Mouse (Mus musculus) hindbrain, embryonic 12.5 days (tissue): ENCODE measurements at regions not wholly inside any gene's neighbourhood (a gene's known extent, or its start where the extent isn't known, plus 50 kb on each side); places are given as distances from the start of the nearest gene placed in this dataset.

Source experiments
- ATAC-seq: fragments of 200-750 bp; cut with Nextera tagmentation; 2 replicates; pipeline ENCODE4 v1.8.0; 2017; ENCODE audit warnings: moderate TSS enrichment; ENCODE audit not compliant: low FRiP score
- H3K27ac ChIP-seq: fragments of 300-500 bp; sonication (generic); 2 replicates; pipeline ENCODE4 v1.5.1; 2016; ENCODE audit warnings: mild to moderate bottlenecking
- H3K27me3 ChIP-seq: fragments of 300-500 bp; sonication (generic); 2 replicates; pipeline ENCODE4 v1.6.1; 2016; ENCODE audit warnings: mild to moderate bottlenecking
- H3K36me3 ChIP-seq: fragments of 300-500 bp; sonication (generic); 2 replicates; pipeline ENCODE4 v1.6.1; 2016; ENCODE audit warnings: mild to moderate bottlenecking
- H3K4me1 ChIP-seq: fragments of 300-500 bp; sonication (generic); 2 replicates; pipeline ENCODE4 v1.6.1; 2016
- H3K4me2 ChIP-seq: fragments of 300-500 bp; sonication (generic); replicated peaks from 2 replicates; pipeline ENCODE4 v1.6.1; 2016; ENCODE audit warnings: mild to moderate bottlenecking
- H3K4me3 ChIP-seq: fragments of 300-500 bp; sonication (generic); 2 replicates; pipeline ENCODE4 v1.5.1; 2016; ENCODE audit warnings: mild to moderate bottlenecking
- H3K9ac ChIP-seq: fragments of 300-500 bp; sonication (generic); 2 replicates; pipeline ENCODE4 v1.6.1; 2016; ENCODE audit warnings: mild to moderate bottlenecking, moderate library complexity
- H3K9me3 ChIP-seq: fragments of 300-500 bp; sonication (generic); replicated peaks from 2 replicates; pipeline ENCODE4 v1.6.1; 2016; ENCODE audit warnings: mild to moderate bottlenecking
- WGBS: fragments of 180-500 bp; shearing (Covaris S2); methylation state at CpG from one replicate; pipeline ENCODE4 v1.1.7; 2016; 5-methylcytosine and 5-hydroxymethylcytosine counted together

DNA sequence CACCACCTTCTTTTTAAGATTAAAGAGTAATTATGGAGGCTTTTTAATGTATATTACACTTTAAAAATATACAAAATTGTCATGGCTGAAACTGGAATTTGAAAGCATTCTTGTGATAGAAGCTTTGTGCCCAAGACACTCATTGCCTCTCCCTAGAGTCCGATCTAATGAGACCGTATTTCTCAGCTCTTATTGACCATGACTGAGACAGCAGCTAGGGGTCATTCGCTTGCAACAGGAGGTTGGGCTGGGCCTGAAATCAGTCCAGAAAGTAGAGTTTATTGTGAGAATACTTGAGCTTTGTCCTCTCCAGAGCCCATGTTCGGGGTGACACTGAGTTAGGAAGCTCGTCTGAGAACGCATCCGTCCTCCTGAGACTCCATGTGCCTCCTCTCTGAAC, 79.7 kb downstream of the Tmem30b start:
- Histone ChIP-seq H3K36me3 (no peaks in the 10 kb centered on the region), H3K4me2 (no peak overlapping the region), H3K9ac (no peak overlapping the region), H3K27me3 (no peaks in the 10 kb centered on the region), H3K9me3 (no peaks in the 10 kb centered on the region), H3K4me3 (no peak overlapping the region), H3K4me1 (peaks cover 6% of the 10 kb centered on the region), H3K27ac (no peak overlapping the region)
- WGBS = 68% methylated on average over 7 of the region's 7 CpGs
- ATAC-seq = no peak

DNA sequence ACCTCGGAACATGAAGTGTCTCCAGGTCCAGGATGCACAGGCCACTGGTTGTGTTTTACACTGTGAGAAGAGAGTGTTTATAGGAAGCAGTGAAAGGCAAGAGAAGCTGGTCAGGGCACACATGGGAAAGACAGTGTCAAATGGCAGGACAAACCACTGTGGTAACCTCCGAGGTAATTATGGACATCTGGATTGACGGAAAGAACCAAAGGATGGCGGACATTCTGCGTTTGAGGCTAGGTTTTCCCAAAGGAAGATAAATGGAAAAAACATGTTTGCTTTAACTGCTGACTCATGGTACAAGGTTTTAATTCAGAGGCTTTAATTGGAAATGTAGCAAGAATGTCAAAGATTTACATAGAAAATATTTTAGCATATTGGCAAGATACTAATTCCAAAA, 80.2 kb downstream of the Tmem30b start:
- no peak overlapping the region for H3K27ac ChIP-seq
- no peaks in the 10 kb centered on the region for H3K36me3 ChIP-seq
- WGBS = 65% methylated on average over 5 of the region's 5 CpGs
- no peak overlapping the region for H3K9ac ChIP-seq
- no peaks in the 10 kb centered on the region for H3K27me3 ChIP-seq
- H3K9me3 ChIP-seq = no peaks in the 10 kb centered on the region
- H3K4me2 ChIP-seq = no peak overlapping the region
- no peak overlapping the region for H3K4me3 ChIP-seq
- H3K4me1 ChIP-seq = peaks cover 6% of the 10 kb centered on the region
- no peak for ATAC-seq

DNA sequence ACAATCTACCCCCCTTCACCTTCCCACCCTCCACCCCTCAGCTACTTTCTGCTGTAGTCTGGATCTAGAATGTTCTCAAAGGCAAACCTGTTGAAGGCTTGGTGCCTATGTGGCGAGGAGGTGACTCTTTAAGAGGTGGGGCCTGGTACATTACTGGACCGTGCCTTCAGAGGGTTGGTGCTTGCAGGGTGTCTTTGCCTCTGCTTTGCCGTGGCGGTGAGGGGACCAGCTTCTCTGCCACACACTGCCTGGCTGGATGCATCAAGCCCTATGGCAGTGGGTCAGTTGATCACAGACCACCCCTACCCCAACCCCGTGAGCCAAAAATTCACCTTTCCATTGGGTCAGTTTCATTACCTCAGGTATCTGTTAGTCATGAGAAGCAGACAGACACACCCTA, 81.9 kb downstream of the Tmem30b start:
- no peaks in the 10 kb centered on the region for H3K36me3 ChIP-seq
- H3K4me1 ChIP-seq = peaks cover 9% of the 10 kb centered on the region
- ATAC-seq = no peak
- no peak overlapping the region for H3K4me2 ChIP-seq
- H3K4me3 ChIP-seq = no peak overlapping the region
- no peaks in the 10 kb centered on the region for H3K27me3 ChIP-seq
- H3K9me3 ChIP-seq = no peaks in the 10 kb centered on the region
- 87% methylated on average over 5 of the region's 5 CpGs for WGBS
- no peak overlapping the region for H3K27ac ChIP-seq
- no peak overlapping the region for H3K9ac ChIP-seq

DNA sequence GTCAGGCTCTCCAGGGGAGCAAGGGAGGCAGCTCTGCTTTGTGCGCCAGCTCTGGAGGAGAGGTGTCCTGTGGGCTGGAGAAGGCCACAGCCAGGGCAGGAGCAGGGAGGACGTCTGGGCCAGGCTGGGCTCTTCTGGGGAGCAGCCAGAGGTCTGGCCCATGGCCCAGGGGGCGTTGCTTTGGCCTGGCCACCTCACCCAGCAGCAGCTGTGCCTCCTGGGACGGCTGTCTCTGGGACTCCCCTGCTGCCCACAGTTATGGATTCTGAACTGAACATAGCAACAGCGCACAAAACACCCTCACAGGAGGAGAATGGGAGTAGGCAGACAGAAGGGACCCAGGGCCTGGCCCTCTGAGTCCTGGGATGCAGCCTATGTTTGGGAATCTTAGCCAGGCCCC, 84.1 kb downstream of the Tmem30b start:
- peaks cover 9% of the 10 kb centered on the region for H3K4me1 ChIP-seq
- H3K36me3 ChIP-seq = no peaks in the 10 kb centered on the region
- WGBS = 34% methylated on average over 5 of the region's 5 CpGs
- H3K4me2 ChIP-seq = no peak overlapping the region
- no peaks in the 10 kb centered on the region for H3K9me3 ChIP-seq
- H3K4me3 ChIP-seq = no peak overlapping the region
- ATAC-seq = no peak
- H3K27me3 ChIP-seq = no peaks in the 10 kb centered on the region
- H3K27ac ChIP-seq = no peak overlapping the region
- no peak overlapping the region for H3K9ac ChIP-seq

DNA sequence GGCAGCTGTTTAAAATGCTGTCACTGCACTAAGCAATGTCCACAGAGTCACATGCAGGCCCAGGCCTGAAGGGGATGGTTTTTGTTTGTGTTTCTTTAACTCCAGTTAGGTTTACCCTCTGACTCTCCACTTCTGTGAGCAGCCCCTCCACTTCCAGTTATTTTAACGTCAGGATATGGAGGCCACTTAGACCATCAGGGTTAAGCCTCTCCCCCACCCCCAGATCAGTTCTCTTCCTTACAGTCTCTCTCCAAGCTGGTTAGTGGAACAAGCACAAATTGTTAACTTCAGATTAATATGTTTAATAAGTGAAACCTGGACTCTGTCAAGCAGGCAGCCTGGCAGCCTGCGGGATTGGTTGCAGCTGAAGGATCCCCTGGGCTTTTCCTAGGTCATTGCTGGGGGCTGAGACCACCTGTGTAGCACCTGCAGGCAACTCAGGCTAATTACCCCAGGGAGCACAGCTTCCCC, 85.9 kb downstream of the Tmem30b start:
- 14% methylated on average over 2 of the region's 2 CpGs for WGBS
- Histone ChIP-seq H3K27ac (0 out of 2 replicates have a peak overlapping the region, but pooled peaks have one; percentile 36), H3K9me3 (no peaks in the 10 kb centered on the region), H3K9ac (no peak overlapping the region), H3K4me1 (peaks cover 9% of the 10 kb centered on the region), H3K4me3 (no peak overlapping the region), H3K27me3 (no peaks in the 10 kb centered on the region), H3K36me3 (no peaks in the 10 kb centered on the region), H3K4me2 (no peak overlapping the region)
- ATAC-seq = no peak

DNA sequence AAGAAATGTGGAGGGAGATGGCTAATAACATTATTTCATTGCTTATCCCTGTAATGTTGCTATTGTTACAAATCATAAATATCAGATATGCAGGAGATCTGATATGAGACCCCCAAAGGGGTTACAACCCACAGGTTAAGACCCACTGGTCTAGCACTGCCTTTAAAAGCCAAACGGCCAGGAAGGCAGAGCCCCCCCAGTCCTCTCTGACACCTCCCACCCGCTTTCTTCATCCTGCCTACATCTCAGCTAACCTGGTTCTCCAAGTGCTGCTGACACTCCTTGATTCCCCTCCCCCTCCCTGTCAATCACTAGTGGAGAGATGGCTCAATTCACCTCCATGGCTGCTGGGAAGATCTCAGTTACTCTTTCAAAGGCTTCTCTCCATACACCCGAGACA, 94.9 kb downstream of the Tmem30b start:
- Histone ChIP-seq H3K9ac (no peak overlapping the region), H3K36me3 (no peaks in the 10 kb centered on the region), H3K9me3 (no peaks in the 10 kb centered on the region), H3K27ac (no peak overlapping the region), H3K4me2 (no peak overlapping the region), H3K4me3 (no peak overlapping the region), H3K27me3 (no peaks in the 10 kb centered on the region), H3K4me1 (peaks cover 10% of the 10 kb centered on the region)
- no peak for ATAC-seq
- 65% methylated on average over 3 of the region's 3 CpGs for WGBS

DNA sequence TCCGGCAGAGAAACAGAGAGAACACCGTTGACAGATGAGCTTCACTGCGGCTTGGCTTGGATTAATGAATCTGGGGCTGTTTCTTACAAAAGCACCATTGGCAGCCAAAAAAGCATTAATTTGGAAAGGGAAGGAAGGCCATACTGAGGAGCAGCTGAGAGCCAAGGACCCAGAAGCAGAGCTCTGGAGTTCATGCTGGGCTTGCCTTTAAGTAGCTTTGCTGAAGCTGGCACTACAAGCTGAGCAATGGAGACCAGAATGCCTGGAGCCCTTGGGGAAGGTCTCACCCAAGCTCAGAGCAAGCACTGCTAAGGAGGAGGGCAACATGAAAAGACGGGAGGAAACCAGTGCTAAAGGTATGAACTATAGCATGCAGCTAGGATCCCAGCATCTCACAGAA, 95.7 kb downstream of the Tmem30b start:
- no peaks in the 10 kb centered on the region for H3K9me3 ChIP-seq
- H3K36me3 ChIP-seq = no peaks in the 10 kb centered on the region
- H3K4me3 ChIP-seq = no peak overlapping the region
- H3K27me3 ChIP-seq = no peaks in the 10 kb centered on the region
- 74% methylated on average over 4 of the region's 4 CpGs for WGBS
- no peak for ATAC-seq
- H3K4me2 ChIP-seq = no peak overlapping the region
- peaks cover 10% of the 10 kb centered on the region for H3K4me1 ChIP-seq
- H3K27ac ChIP-seq = no peak overlapping the region
- H3K9ac ChIP-seq = no peak overlapping the region

DNA sequence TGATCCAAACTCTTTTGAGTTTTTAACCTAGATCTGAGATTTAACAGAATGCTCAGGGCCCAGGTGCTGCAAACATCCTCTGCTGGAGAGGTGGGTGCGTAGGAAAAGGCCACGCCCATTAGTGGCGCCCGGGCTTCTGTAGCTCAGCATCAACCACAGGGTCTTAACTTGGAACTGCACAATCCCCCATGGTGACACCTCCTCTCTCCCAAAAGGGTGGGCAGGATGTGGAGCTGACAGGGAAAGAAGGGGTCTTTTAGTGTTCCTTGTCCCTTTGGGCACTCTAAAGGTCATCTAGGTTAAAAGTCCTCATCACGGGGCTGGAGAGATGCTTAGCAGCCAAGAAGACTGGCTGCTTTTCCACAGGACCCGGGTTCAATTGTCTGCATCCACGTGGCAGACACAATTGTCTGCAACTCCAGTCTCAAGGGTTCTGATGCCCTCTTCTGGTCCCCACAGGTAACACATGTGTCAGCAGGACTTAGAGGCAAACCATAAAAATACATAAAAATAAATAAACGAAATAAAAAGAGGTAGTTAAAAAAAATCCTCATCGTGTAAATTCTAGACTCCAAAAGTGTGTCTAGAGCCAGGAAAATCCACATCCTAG, 96.2 kb downstream of the Tmem30b start:
- Histone ChIP-seq H3K4me2 (no peak overlapping the region), H3K4me3 (no peak overlapping the region), H3K27me3 (no peaks in the 10 kb centered on the region), H3K36me3 (no peaks in the 10 kb centered on the region), H3K9ac (no peak overlapping the region), H3K9me3 (no peaks in the 10 kb centered on the region), H3K27ac (no peak overlapping the region), H3K4me1 (peaks cover 12% of the 10 kb centered on the region)
- no peak for ATAC-seq
- WGBS = 52% methylated on average over 9 of the region's 9 CpGs

DNA sequence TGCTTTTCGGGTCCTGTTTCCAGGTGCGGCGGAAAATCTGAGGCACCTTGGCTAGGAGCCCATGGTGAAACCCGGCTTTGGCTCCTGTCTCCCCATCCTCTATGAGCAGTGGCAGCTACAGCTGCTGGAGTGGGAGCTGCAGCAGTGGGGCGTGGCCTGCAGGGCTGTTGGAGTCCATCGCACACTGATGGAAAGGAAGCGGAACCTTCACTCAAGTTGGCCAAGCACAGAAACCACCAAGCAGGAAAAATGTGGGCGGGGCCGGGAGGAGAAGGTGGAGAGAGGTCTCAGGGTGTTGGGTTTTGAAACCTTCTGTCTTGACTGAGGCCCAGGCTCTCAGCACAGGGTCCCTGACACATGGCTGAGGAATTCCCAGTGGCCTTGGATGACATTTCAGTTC, 97.1 kb downstream of the Tmem30b start:
- Histone ChIP-seq H3K4me3 (no peak overlapping the region), H3K36me3 (no peaks in the 10 kb centered on the region), H3K27me3 (no peaks in the 10 kb centered on the region), H3K9me3 (no peaks in the 10 kb centered on the region), H3K4me1 (peaks cover 13% of the 10 kb centered on the region), H3K27ac (no peak overlapping the region), H3K4me2 (peak overlapping the region; percentile 15; the same call in 1 of the 2 replicates), H3K9ac (no peak overlapping the region)
- ATAC-seq = no peak
- 61% methylated on average over 9 of the region's 9 CpGs for WGBS

DNA sequence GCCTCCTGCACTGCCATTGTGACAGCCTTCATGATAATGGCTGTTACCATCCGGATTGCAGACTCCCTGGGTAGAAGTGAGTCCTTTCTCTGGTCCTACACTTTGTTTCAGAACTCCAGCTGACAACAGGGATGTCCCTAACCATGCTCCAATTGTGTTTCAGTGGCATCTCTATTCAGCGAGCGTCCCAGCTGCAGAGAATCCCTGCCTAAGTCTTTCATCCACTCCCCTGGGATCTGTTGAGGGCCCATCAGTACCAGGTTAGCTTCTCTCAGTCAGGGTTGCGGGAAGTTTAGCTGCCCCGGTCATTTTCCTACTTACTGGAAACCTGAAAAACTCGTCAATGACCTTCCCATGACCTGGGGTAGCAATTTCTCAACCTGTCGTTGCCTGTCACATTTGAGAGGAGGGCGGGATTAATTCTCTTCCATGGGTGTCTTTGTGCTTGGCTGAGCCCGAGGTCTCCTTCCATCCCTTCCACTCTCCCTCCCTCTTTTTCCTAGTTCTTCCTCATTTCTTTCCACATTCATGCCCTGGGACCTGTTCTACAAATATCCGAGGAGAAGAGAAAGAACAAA, 97.7 kb downstream of the Tmem30b start:
- Histone ChIP-seq H3K27me3 (no peaks in the 10 kb centered on the region), H3K4me2 (peak overlapping the region; percentile 15; the same call in 1 of the 2 replicates), H3K9ac (no peak overlapping the region), H3K36me3 (no peaks in the 10 kb centered on the region), H3K27ac (no peak overlapping the region), H3K4me1 (peaks cover 13% of the 10 kb centered on the region), H3K4me3 (no peak overlapping the region), H3K9me3 (no peaks in the 10 kb centered on the region)
- no peak for ATAC-seq
- WGBS = 29% methylated on average over 10 of the region's 10 CpGs

DNA sequence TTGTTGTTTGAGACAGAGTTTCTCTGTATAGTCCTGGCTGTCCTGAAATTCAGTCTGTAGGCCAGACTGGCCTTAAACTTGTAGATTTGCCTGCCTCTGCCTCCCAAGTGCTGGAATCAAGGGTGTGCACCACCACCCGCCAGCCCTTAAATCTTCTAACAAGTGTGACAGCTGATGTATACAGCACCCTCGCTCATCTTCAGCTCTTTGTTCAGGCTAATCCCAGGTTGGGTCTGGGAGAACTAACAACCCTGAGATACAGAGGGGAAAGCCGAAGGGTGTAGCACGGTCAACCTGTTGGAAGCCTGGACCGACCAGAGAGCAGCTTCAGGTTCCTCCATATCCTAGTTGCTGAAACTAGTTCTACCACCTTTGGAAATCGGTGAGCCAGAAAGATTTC, 99.0 kb downstream of the Tmem30b start:
- H3K9me3 ChIP-seq = no peaks in the 10 kb centered on the region
- no peak overlapping the region for H3K9ac ChIP-seq
- no peaks in the 10 kb centered on the region for H3K27me3 ChIP-seq
- peaks cover 13% of the 10 kb centered on the region for H3K4me1 ChIP-seq
- ATAC-seq = no peak
- H3K27ac ChIP-seq = no peak overlapping the region
- WGBS = 93% methylated on average over 6 of the region's 6 CpGs
- H3K4me2 ChIP-seq = no peak overlapping the region
- H3K36me3 ChIP-seq = no peaks in the 10 kb centered on the region
- no peak overlapping the region for H3K4me3 ChIP-seq

DNA sequence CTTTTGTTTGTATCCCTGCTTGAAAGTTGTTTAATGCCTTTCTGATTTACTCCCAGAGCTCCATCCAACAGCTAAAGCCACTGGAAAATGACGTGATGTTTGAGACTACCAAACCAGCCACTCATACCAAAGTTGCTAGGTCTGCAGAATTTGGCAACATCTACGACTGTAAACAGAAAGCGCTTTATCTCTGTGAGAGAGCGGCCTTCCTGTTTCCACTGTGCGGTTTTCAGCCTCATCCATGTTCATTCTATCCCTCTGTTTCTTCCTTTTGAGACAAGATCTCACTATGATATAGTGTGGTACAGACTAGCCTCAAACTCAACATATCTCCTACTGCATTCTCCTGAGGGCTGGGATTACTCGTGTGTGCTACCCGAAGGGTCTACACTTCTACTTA, 100.0 kb downstream of the Tmem30b start:
- no peak overlapping the region for H3K9ac ChIP-seq
- peaks cover 9% of the 10 kb centered on the region for H3K4me1 ChIP-seq
- ATAC-seq = no peak
- H3K9me3 ChIP-seq = no peaks in the 10 kb centered on the region
- 93% methylated on average over 7 of the region's 7 CpGs for WGBS
- H3K4me3 ChIP-seq = no peak overlapping the region
- no peaks in the 10 kb centered on the region for H3K36me3 ChIP-seq
- no peak overlapping the region for H3K4me2 ChIP-seq
- H3K27ac ChIP-seq = no peak overlapping the region
- H3K27me3 ChIP-seq = no peaks in the 10 kb centered on the region

DNA sequence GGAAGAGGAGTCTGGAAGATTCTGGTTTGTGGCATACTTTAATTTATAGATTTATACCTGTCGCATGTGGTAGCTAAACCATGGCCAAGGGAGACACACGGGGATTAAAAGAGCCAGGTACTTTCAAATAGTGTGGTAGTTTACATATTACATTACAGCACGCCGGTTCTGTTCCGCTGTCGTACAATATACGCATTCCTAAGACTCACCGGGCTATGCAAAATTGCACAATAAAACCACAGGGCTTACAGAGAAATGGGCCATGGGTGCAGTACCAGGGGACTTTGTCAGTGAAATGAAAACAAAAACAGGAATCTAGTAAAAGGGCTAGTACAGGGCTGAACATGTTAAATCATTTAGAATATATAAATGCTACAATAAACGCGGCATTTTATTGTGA, 100.6 kb downstream of the Tmem30b start:
- Histone ChIP-seq H3K9ac (no peak overlapping the region), H3K27me3 (no peaks in the 10 kb centered on the region), H3K27ac (no peak overlapping the region), H3K4me3 (no peak overlapping the region), H3K4me1 (peaks cover 5% of the 10 kb centered on the region; the same call in 1 of the 2 replicates), H3K4me2 (no peak overlapping the region), H3K9me3 (no peaks in the 10 kb centered on the region), H3K36me3 (no peaks in the 10 kb centered on the region)
- no peak for ATAC-seq
- WGBS = 78% methylated on average over 10 of the region's 10 CpGs
